Mouse (Mus musculus) kidney, adult 2 months (tissue): ENCODE measurements around the gene Nipsnap3a. TPM values are rescaled to one million over a fixed set of nuclear protein-coding genes. Genes with fewer than 3 reads are reported as not detected.

Experiments used
- DNase-seq: peaks from one replicate; pipeline ENCODE4 v3.0.0; 2021
- H3K27ac ChIP-seq: fragments of 200-500 bp; 2 replicates; pipeline ENCODE4 v1.5.1; 2012; ENCODE audit warnings: low read depth, low read length, control low read depth, inconsistent platforms; ENCODE audit not compliant: insufficient read depth
- H3K27me3 ChIP-seq: fragments of 200-500 bp; replicated peaks from 2 replicates; pipeline ENCODE4 v1.6.1; 2012; ENCODE audit warnings: mild to moderate bottlenecking, moderate library complexity, low read length, inconsistent platforms; ENCODE audit not compliant: control insufficient read depth, insufficient read depth
- H3K36me3 ChIP-seq: fragments of 200-500 bp; 2 replicates; pipeline ENCODE4 v1.6.1; 2012; ENCODE audit warnings: mild to moderate bottlenecking, moderate library complexity, low read length, inconsistent platforms; ENCODE audit not compliant: control insufficient read depth, insufficient read depth
- H3K4me1 ChIP-seq: fragments of 200-500 bp; 2 replicates; pipeline ENCODE4 v1.6.1; 2011; ENCODE audit warnings: low read length; ENCODE audit not compliant: control insufficient read depth, insufficient read depth
- H3K4me3 ChIP-seq: fragments of 200-500 bp; 2 replicates; pipeline ENCODE4 v1.5.1; 2011; ENCODE audit warnings: mild to moderate bottlenecking, low read depth, low read length, control low read depth; ENCODE audit not compliant: insufficient read depth
- CTCF ChIP-seq: fragments of 200-500 bp; conservative IDR thresholded peaks from 2 replicates; pipeline ENCODE4 v1.5.1; 2011; ENCODE audit warnings: low read depth, mild to moderate bottlenecking, control low read depth, low read length, moderate library complexity, mixed read lengths; ENCODE audit not compliant: insufficient read depth, insufficient read length
- POLR2A ChIP-seq: fragments of 200-500 bp; IDR thresholded peaks from one replicate; pipeline ENCODE4 v1.6.1; 2011; ENCODE audit warnings: low read depth, low read length, control low read depth
- WGBS: fragments of 180-500 bp; shearing (Covaris S2); methylation state at CpG from one replicate; pipeline ENCODE4 v1.1.7; 2018; 5-methylcytosine and 5-hydroxymethylcytosine counted together
- polyA plus RNA-seq: library from polyadenylated mRNA; depleted of rRNA; stranded (reverse); fragments of >200 nt; gene quantifications from 2 replicates; pipeline ENCODE4 v1.2.3, GENCODE M21; 2012

The Nipsnap3a gene
- polyA plus RNA-seq, 1 experiment = not detected

DNA sequence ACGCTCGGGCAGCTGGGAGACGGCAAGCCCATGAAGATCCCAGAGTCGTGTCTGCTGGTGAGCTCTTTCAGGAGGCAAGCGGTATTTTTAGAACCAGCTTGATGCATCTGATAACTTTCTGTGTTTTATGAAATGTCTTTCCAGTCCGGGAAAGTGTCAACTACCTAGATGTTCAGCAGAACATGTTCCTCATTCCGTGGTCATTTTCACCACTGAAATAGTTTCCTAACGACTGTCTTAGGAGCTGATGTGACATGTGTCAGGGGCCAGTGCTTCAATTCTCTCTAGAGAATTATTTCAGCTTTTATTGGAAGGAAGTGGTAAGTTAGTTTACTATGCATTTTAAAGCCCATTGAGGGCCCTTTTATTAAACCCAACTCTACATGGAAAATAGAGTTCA lies 11.1 kb downstream of the Nipsnap3a start:
- Histone ChIP-seq H3K4me3 (no peak overlapping the region), H3K4me1 (no peaks in the 10 kb centered on the region), H3K27ac (no peak overlapping the region), H3K36me3 (no peaks in the 10 kb centered on the region), H3K27me3 (no peaks in the 10 kb centered on the region)
- DNase-seq = no peak
- WGBS = 75% methylated on average over 8 of the region's 8 CpGs
- no peak for TF ChIP-seq CTCF
- TF ChIP-seq POLR2A = no peak

DNA sequence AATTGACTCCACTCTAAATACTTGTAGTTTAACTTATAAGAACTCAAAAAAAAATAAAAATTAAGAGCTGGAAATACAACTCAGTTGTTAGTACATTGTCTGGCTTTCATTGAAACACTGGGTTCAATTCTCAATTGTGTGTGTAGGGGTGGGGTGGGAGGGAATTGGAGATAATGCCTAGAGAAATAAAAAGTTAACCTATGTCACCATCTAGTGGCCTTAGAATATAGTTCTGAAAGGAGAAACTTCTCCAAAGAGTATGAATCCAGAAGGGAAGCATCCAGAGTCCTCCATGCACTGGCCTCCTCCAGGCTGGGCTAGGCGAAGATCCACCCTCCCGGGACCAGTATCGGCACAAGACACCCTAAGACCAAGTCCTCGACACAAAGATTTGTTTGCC lies 20.1 kb downstream of the Nipsnap3a start:
- Histone ChIP-seq H3K27ac (no peak overlapping the region), H3K4me1 (no peaks in the 10 kb centered on the region), H3K4me3 (no peak overlapping the region), H3K36me3 (no peaks in the 10 kb centered on the region), H3K27me3 (no peaks in the 10 kb centered on the region)
- TF ChIP-seq POLR2A = no peak
- no peak for TF ChIP-seq CTCF
- WGBS = 63% methylated on average over 4 of the region's 4 CpGs
- no peak for DNase-seq

DNA sequence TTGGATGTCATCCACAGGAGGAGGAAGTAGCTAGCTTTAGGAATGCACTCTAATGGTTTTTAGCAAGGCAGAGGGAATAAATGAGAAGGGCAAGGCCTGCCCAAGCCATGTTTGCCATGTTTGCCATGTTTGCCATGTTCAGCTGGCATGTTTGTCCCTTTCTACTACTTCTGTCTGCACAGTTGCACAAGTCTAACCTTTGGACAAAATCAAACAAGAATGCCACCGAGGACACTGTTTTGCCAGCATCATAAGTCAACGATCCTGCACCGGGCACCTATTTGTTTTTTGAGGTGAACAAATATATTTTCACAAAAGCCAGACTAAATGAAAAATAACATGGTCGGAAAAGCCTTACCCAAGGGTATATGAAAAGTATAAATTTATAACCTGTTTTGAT lies 20.8 kb downstream of the Nipsnap3a start:
- Histone ChIP-seq H3K36me3 (no peaks in the 10 kb centered on the region), H3K27me3 (no peaks in the 10 kb centered on the region), H3K4me3 (no peak overlapping the region), H3K27ac (no peak overlapping the region), H3K4me1 (no peaks in the 10 kb centered on the region)
- no peak for DNase-seq
- no peak for TF ChIP-seq CTCF
- TF ChIP-seq POLR2A = no peak
- 91% methylated on average over 4 of the region's 4 CpGs for WGBS

DNA sequence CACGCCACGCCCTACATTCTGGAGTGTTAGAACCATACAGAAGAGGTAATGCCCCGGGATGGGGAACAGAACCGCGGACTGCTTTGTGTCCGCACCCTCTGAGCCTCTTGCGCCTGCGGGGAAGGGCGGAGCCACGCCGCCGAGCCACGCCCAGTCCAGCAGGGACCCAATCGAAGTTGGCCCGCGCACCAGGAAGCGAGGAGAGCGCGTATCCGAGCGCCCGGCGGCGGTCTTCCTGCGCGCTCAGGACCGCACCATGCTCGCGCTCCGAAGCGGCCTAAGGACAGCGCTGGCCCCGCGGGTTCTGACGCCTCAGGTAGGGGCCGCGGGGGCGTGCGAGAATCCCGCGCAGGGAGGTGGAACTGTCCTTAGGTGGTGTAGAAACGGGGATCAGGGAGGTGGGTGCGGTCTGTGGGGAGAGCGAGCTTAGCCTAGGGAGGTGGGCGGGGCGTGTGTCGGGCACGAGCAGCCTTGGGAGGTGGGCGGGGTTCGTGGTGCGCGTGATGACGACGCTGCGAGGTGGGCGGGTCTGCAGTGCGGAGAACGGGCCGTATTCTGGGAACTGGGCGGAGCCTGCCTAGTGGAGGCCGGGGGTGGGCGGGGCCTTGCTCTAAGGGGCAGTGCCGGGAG lies 22.8 kb downstream of the Nipsnap3a start, which contains the start of gene Nipsnap3b:
TSS of gene Nipsnap3b (plus strand) at position 149 of the 630 bp plus-strand sequence.
- no peaks in the 10 kb centered on the region for H3K4me1 ChIP-seq
- H3K4me3 ChIP-seq = peak within 1 kb of the TSS; percentile 85
- peak; percentile 97 for DNase-seq
- TF ChIP-seq CTCF (no peak), POLR2A (peak; percentile 34)
- no peaks in the 10 kb centered on the region for H3K27me3 ChIP-seq
- WGBS = under 1% methylated on average over 63 of the region's 63 CpGs
- H3K36me3 ChIP-seq = peaks cover 3% of the 10 kb centered on the region
- peak within 1 kb of the TSS; percentile 48; the same call in 1 of the 2 replicates for H3K27ac ChIP-seq

DNA sequence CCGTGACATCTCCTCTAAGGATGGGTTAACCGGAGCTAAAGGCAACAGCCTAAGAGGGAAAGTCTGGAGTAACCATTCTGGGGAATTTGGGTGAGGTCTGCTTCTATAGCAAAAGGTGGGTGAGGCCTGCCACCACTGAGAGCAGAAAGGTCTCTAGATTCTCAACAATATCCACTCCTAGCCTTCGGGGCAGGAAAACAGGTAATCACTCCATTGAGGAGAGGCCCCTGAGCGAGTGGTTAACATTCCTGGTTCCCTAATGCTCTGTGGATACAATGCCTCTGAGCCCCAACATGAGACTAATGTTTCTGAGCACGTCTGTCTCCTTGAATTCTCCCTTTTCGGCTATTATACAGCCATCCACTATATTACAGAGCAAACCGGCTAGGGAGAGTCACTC lies 25.3 kb downstream of the Nipsnap3a start:
- TF ChIP-seq CTCF (no peak), POLR2A (no peak)
- Histone ChIP-seq H3K36me3 (peaks cover 7% of the 10 kb centered on the region), H3K4me3 (no peak overlapping the region), H3K27me3 (no peaks in the 10 kb centered on the region), H3K4me1 (no peaks in the 10 kb centered on the region), H3K27ac (no peak overlapping the region)
- WGBS = 92% methylated on average over 7 of the region's 7 CpGs
- no peak for DNase-seq

DNA sequence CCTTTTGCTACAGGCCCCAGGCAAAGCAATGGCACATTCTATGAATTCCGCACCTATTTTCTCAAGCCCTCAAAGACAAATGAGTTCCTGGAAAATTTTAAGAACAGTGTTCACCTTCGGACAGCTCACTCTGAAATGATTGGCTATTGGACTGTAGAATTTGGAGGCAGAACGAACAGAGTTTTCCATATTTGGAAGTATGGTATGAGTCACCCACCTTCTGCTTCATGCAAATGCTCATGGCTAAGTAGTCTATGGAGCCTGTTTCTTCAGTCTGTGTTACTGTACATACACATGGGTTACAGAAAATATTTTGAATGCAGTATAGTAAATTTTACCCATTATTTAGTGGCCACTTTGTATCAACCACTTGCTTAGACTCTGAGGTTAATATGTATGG lies 26.0 kb downstream of the Nipsnap3a start:
- Histone ChIP-seq H3K27me3 (no peaks in the 10 kb centered on the region), H3K4me1 (no peaks in the 10 kb centered on the region), H3K36me3 (peaks cover 7% of the 10 kb centered on the region), H3K4me3 (no peak overlapping the region), H3K27ac (no peak overlapping the region)
- DNase-seq = no peak
- no peak for TF ChIP-seq CTCF
- no peak for TF ChIP-seq POLR2A
- WGBS = 89% methylated on average over 3 of the region's 3 CpGs

DNA sequence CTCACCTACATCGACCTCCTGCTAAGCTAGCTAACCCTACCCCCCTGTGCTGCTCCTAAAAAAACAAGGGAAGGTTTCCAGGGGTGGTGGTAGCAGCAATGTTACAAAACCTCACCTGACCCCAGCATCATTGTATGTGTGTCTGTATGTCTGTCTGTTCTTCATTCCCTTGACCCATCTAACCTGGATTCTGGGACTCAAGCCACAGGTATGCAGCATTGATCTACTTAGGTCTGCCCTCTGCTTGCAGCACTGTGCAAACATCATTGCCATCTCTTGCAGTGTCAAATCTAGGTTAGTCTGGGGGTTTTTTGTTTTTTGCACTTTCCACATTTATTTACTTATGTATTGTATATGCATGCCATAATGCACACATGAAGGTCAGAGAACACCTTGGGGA lies 29.3 kb downstream of the Nipsnap3a start:
- no peaks in the 10 kb centered on the region for H3K27me3 ChIP-seq
- no peaks in the 10 kb centered on the region for H3K4me1 ChIP-seq
- no peak overlapping the region for H3K27ac ChIP-seq
- 91% methylated on average over 1 of the region's 1 CpGs for WGBS
- TF ChIP-seq POLR2A (no peak), CTCF (no peak)
- H3K4me3 ChIP-seq = no peak overlapping the region
- peaks cover 9% of the 10 kb centered on the region for H3K36me3 ChIP-seq
- no peak for DNase-seq
